Mouse (Mus musculus) megakaryocyte, embryonic 14.5 days (primary cell): ENCODE measurements around the gene Parp14.

ENCODE experiments used
- FLI1 ChIP-seq: IDR thresholded peaks from 2 replicates; pipeline ENCODE4 v1.6.1; 2012; ENCODE audit warnings: low read length, inconsistent platforms, mixed read lengths
- GATA1 ChIP-seq: IDR thresholded peaks from 3 replicates; pipeline ENCODE4 v1.6.1; 2012; ENCODE audit warnings: mixed read lengths, low read length, inconsistent platforms, borderline replicate concordance

GRCm38 (mm10) chr16:35913526-35913925, 42.2 kb upstream of the Parp14 start:
- no peak for TF ChIP-seq GATA1
- TF ChIP-seq FLI1 = no peak
